Mouse (Mus musculus) hindbrain, embryonic 13.5 days (tissue): ENCODE measurements around the gene Agbl4. TPM values are rescaled to one million over a fixed set of nuclear protein-coding genes. Genes with fewer than 3 reads are reported as not detected.
A peak's percentile ranks its signal among the peaks of the same experiment; 100 is the strongest.

Experiments used
- ATAC-seq: fragments of 200-750 bp; cut with Nextera tagmentation; 2 replicates; pipeline ENCODE4 v1.8.0; 2017; ENCODE audit warnings: moderate TSS enrichment; ENCODE audit not compliant: low FRiP score
- H3K27ac ChIP-seq: fragments of 300-500 bp; sonication (generic); 2 replicates; pipeline ENCODE4 v1.5.1; 2015; ENCODE audit warnings: inconsistent platforms, mild to moderate bottlenecking, moderate library complexity
- H3K27me3 ChIP-seq: fragments of 300-500 bp; sonication (generic); 2 replicates; pipeline ENCODE4 v1.6.1; 2015; ENCODE audit warnings: mild to moderate bottlenecking, inconsistent platforms
- H3K36me3 ChIP-seq: fragments of 300-500 bp; sonication (generic); 2 replicates; pipeline ENCODE4 v1.6.1; 2015; ENCODE audit warnings: mild to moderate bottlenecking, inconsistent platforms
- H3K4me1 ChIP-seq: fragments of 300-500 bp; sonication (generic); replicated peaks from 2 replicates; pipeline ENCODE4 v1.6.1; 2015; ENCODE audit warnings: inconsistent platforms
- H3K4me2 ChIP-seq: fragments of 300-500 bp; sonication (generic); 2 replicates; pipeline ENCODE4 v1.6.1; 2015; ENCODE audit warnings: inconsistent platforms, mild to moderate bottlenecking, moderate library complexity
- H3K4me3 ChIP-seq: fragments of 300-500 bp; sonication (generic); 2 replicates; pipeline ENCODE4 v1.5.1; 2015; ENCODE audit warnings: mild to moderate bottlenecking, inconsistent platforms
- H3K9ac ChIP-seq: fragments of 300-500 bp; sonication (generic); 2 replicates; pipeline ENCODE4 v1.6.1; 2015; ENCODE audit warnings: mild to moderate bottlenecking, inconsistent platforms
- H3K9me3 ChIP-seq: fragments of 300-500 bp; sonication (generic); 2 replicates; pipeline ENCODE4 v1.6.1; 2016; ENCODE audit warnings: inconsistent platforms
- WGBS: fragments of 180-500 bp; shearing (Covaris S2); methylation state at CpG from one replicate; pipeline ENCODE4 v1.1.7; 2015; 5-methylcytosine and 5-hydroxymethylcytosine counted together
- polyA plus RNA-seq: library from polyadenylated mRNA; unstranded; fragments of >200 nt; fragmentation: Nextera tagmentation; extraction: Ambion mirVana; gene quantifications from 2 replicates; pipeline ENCODE4 v1.2.1, GENCODE M21; 2015

Agbl4 gene
- polyA plus RNA-seq, 1 experiment from 2014 or later: 1.4 TPM

DNA sequence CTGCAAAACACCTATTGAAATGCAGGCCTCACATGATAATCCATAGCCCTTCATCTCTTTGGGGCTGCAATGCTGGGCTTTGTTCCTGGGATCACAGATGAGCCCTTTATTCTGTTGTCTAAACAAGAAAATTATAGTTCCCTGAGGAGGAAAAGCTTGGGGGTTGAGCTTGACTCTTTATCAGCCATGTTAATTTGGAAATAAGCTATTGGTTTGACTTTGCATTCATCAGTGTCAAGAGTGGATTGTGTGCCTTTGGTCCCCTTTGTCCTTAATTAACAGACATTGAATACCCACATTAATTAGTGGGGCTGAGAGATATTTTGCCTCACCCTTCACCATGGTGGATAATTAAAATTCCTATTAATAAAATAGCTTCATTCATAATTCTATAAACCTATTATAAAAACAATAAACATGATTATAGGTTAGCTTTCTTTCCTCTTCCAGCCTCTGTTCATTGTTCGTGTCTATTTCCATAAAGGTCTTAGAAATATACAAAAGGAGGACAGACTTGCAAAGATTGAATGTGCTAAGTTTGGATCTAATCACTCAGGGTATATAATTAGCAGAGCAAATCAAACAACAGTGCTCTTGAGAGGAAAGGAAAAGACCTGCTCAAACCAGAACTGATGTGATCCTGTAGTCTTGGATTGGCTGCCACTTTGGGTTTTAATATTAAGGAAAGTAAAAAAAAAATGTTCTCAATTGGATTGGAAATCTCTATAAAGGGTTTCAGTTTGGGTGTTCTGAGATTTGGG is 607.4 kb downstream of the Agbl4 start:
- Histone ChIP-seq H3K4me2 (no peak overlapping the region), H3K27me3 (no peaks in the 10 kb centered on the region), H3K4me1 (no peaks in the 10 kb centered on the region), H3K4me3 (no peak overlapping the region), H3K9me3 (no peaks in the 10 kb centered on the region), H3K9ac (no peak overlapping the region), H3K27ac (0 out of 2 replicates have a peak overlapping the region, but pooled peaks have one; percentile 19), H3K36me3 (no peaks in the 10 kb centered on the region)
- peak; percentile 77 for ATAC-seq
- 33% methylated on average over 1 of the region's 1 CpGs for WGBS

DNA sequence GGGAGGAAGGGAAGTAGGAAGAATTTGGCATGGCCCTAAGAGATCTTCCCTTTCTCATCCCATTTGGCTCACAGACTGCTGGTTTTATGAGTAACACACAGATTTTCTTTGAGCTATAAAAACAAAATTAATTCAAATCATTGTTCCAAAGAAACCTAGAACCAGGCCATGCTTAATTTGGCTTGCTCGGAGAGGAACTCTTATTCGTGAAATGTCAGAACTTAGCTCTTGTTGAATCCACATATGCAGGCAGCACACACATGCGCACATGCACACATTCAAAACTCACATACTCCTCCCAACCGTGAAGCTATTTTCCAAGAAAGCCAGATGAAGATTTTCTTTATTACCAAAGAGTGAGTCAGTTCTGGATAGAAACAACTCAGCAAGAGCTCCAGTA is 621.9 kb downstream of the Agbl4 start:
- H3K4me1 ChIP-seq: no peaks in the 10 kb centered on the region
- H3K27me3 ChIP-seq: no peaks in the 10 kb centered on the region
- H3K27ac ChIP-seq: no peak overlapping the region
- 96% methylated on average over 4 of the region's 4 CpGs for WGBS
- H3K4me3 ChIP-seq: no peak overlapping the region
- H3K9me3 ChIP-seq: no peaks in the 10 kb centered on the region
- no peak overlapping the region for H3K4me2 ChIP-seq
- H3K36me3 ChIP-seq: no peaks in the 10 kb centered on the region
- H3K9ac ChIP-seq: no peak overlapping the region
- no peak for ATAC-seq

DNA sequence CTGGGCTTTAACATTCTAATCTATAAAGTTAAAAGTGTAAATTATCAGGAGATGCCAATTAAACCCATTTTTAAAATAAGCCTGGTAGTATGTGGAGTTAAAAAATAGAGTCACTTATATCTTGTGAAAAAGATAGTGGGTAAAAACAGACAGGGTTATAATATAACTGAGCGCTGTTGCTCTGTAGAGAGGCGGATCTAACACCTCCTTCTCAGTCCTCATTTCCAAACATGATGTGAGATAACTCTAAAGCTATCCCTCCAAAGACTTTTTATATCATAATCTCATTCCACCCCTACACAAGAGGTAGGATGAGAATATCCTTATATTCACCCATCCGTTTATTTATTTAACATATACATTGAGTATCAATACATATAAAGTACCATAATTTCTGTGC is 669.9 kb downstream of the Agbl4 start:
- ATAC-seq: no peak

DNA sequence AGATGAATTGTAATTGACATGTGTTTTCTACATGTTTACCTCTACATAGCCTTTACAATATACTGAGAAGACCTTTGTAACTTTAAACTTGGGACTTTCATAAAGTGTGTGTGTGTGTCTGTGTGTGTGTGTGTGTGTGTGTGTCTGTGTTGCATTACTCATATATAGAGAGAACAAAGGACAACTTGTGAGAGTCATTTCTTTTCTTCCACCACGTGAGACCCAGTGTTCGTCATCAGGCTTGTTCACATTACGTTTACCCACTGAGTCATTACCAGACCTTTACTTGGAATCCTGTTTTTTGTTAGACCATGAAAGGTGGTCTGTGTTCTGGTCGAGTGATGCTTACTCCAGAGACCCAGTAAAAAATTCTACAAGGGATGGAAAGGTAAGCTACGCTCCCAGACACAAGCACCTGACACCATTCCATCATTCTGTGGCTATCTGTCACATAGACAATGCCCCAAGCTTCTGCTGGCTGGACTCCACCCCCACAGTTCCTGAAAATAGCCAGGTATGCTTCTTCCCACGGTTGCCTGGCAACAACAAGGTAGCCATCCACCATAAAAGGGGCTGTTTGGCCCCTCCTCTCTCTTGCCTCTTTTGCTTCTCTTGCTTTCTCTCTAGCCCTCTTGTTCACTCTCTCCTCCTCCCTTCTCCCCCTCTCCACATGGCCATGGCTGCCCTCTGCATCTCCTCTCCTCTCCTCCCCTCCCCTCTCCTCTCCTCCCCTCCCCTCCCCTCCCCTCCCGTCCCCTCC is 676.5 kb downstream of the Agbl4 start:
- no peak overlapping the region for H3K4me2 ChIP-seq
- no peak; the same call in none of the 2 replicates for ATAC-seq
- no peaks in the 10 kb centered on the region for H3K36me3 ChIP-seq
- no peak overlapping the region for H3K4me3 ChIP-seq
- no peaks in the 10 kb centered on the region for H3K27me3 ChIP-seq
- H3K9me3 ChIP-seq: no peaks in the 10 kb centered on the region
- no peak overlapping the region for H3K27ac ChIP-seq
- no peak overlapping the region for H3K9ac ChIP-seq
- H3K4me1 ChIP-seq: no peaks in the 10 kb centered on the region
- WGBS: 69% methylated on average over 6 of the region's 7 CpGs

More for the DNA sequence above, 669.9 kb downstream of the Agbl4 start:
- no peaks in the 10 kb centered on the region for H3K9me3 ChIP-seq
- no peaks in the 10 kb centered on the region for H3K27me3 ChIP-seq
- 96% methylated on average over 3 of the region's 3 CpGs for WGBS
- H3K4me3 ChIP-seq: no peak overlapping the region
- H3K27ac ChIP-seq: no peak overlapping the region
- no peaks in the 10 kb centered on the region for H3K36me3 ChIP-seq
- H3K9ac ChIP-seq: no peak overlapping the region
- no peak overlapping the region for H3K4me2 ChIP-seq
- H3K4me1 ChIP-seq: no peaks in the 10 kb centered on the region

DNA sequence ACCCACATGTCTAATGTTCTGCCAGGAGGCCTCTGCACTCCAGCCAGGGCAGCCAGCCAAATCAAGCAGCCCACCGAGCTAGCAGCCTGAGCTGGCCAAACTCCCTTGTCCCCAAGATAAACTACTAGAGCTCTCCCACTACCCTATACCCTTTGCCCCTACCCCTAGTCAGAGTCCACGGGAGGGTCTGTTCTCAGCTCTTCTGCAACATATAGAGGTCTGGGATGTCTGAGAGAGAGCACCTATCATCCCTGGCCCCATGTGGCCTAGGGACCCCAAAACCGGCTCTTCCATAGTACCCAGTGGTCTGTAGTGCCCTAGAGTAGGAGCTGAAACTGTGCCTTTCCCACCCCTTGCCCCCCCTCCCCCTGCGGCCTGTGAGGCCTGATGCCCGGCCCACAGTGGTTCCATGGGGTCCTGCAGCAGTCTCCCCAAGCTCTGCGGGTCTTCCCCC is 677.3 kb downstream of the Agbl4 start:
- Histone ChIP-seq H3K4me1 (no peaks in the 10 kb centered on the region), H3K4me3 (no peak overlapping the region), H3K4me2 (no peak overlapping the region), H3K9me3 (no peaks in the 10 kb centered on the region), H3K27me3 (no peaks in the 10 kb centered on the region), H3K27ac (no peak overlapping the region), H3K36me3 (no peaks in the 10 kb centered on the region), H3K9ac (no peak overlapping the region)
- 0 out of 2 replicates have a peak, but pooled peaks have one; percentile 36 for ATAC-seq
- whole genome bisulfite sequencing: 78% methylated on average over 6 of the region's 6 CpGs

DNA sequence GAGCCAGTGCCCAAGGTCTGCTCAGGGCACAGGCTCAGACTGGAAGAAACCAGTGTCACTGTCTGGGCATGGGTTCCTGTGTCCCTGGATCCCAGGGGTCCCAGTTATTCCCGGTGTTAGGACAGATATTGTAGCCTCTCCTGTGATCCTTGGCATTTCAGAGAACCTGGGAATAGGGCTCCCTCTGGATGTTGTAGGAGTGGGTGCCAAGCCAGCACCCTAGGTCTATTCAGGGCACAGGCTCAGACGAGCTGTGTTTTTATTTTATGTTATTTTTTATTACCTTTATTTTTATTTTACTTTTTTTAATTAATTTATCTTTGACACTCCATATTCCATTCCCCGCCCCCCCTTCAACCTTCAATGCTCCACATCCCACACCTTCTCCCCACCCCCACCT is 680.3 kb downstream of the Agbl4 start:
- Histone ChIP-seq H3K36me3 (no peaks in the 10 kb centered on the region), H3K4me2 (no peak overlapping the region), H3K4me1 (no peaks in the 10 kb centered on the region), H3K9ac (no peak overlapping the region), H3K27ac (no peak overlapping the region), H3K9me3 (no peaks in the 10 kb centered on the region), H3K27me3 (no peaks in the 10 kb centered on the region), H3K4me3 (no peak overlapping the region)
- WGBS: 82% methylated on average over 2 of the region's 3 CpGs
- peak; percentile 43; the same call in 1 of the 2 replicates for ATAC-seq

DNA sequence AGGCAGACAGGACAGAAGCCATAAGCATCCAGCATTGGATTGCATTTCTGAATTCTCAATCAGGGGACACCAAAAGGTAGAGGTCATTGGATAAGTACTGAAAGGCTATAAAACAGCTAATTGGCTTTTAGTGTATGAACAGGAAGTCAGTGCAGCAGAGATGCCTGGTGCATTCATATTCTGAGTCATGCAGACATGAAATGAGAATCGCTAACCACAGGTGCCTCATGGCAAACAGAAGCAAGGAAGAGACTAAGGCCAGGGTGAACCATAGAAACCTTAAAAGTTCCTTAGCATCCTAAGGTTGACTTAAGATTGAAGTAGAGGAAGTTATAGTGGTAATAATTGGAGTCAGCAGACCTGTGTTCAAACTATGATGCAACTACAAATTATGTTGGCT is 687.9 kb downstream of the Agbl4 start:
- H3K27me3 ChIP-seq: no peaks in the 10 kb centered on the region
- no peaks in the 10 kb centered on the region for H3K36me3 ChIP-seq
- no peak overlapping the region for H3K27ac ChIP-seq
- no peak overlapping the region for H3K9ac ChIP-seq
- ATAC-seq: no peak
- no peaks in the 10 kb centered on the region for H3K4me1 ChIP-seq
- H3K4me3 ChIP-seq: no peak overlapping the region
- no peak overlapping the region for H3K4me2 ChIP-seq
- H3K9me3 ChIP-seq: no peaks in the 10 kb centered on the region
- 94% methylated on average over 1 of the region's 1 CpGs for WGBS

DNA sequence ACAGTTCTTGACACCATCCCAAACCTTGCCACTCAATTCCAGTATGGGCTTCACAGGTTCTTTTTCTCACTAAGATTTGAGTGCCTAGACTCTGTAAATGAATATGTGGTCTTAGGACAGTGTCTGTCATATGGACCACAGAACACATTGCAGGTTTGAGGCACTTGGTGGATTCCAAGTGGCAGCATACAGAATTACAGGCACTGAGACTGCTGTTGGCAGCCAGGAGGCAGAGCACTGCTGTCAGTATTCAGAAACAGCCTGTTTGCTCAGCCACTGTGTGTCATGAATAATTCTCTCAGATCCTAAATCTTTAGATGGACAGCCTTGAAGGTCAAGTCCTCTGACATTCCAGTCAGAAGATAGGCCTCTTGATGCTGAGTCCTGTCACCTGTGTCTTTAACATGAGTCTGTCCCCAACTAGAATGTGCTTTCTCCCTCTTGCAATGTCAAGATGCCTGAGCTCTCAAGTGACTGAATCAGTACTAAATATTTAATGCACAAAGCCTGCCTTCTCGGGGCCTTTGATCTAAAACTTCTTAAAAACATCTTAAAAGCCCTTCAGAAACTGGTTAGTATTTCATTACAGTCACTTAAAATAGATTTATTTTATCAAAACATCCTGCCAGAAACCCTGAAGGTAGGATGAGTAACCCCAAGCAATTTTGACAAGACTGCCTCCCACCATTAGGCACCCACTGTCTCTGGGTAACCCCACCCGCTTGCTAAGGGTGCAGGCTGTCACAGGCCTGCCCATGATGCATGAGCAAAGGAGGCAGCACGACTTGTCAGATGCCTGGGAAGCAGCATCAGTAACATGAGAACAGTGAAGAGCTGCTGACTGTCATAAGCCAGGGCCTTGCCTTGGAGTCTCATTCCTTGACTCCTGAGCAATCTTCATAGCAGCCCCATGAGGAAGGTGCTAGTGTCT is 739.0 kb downstream of the Agbl4 start:
- H3K27me3 ChIP-seq: no peaks in the 10 kb centered on the region
- no peaks in the 10 kb centered on the region for H3K4me1 ChIP-seq
- WGBS: 67% methylated on average over 3 of the region's 3 CpGs
- no peaks in the 10 kb centered on the region for H3K9me3 ChIP-seq
- no peak overlapping the region for H3K9ac ChIP-seq
- no peak overlapping the region for H3K4me2 ChIP-seq
- no peak overlapping the region for H3K27ac ChIP-seq
- no peak for ATAC-seq
- no peak overlapping the region for H3K4me3 ChIP-seq
- no peaks in the 10 kb centered on the region for H3K36me3 ChIP-seq

DNA sequence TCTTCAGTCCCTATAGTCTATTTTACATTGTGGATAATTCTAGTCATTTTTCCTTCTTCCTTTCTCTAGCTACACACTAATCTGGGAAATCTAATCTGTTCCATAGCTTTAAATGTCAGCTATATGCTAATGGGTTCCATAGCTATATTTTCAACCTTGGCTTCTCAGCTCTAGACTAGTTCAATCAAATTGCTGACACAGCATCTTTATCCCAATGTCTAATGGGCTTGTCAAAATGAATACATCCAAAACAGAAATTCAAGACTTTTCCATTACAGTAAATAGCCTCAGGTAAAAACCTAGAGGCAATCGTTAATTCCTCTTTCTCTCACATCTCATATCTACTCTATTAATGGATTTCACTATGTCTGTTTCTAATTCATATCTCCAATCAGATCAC is 750.3 kb downstream of the Agbl4 start:
- no peak overlapping the region for H3K27ac ChIP-seq
- H3K27me3 ChIP-seq: no peaks in the 10 kb centered on the region
- no peak overlapping the region for H3K4me3 ChIP-seq
- H3K4me2 ChIP-seq: no peak overlapping the region
- H3K4me1 ChIP-seq: no peaks in the 10 kb centered on the region
- H3K9me3 ChIP-seq: no peaks in the 10 kb centered on the region
- H3K9ac ChIP-seq: no peak overlapping the region
- ATAC-seq: no peak
- 87% methylated on average over 1 of the region's 1 CpGs for WGBS
- H3K36me3 ChIP-seq: no peaks in the 10 kb centered on the region

DNA sequence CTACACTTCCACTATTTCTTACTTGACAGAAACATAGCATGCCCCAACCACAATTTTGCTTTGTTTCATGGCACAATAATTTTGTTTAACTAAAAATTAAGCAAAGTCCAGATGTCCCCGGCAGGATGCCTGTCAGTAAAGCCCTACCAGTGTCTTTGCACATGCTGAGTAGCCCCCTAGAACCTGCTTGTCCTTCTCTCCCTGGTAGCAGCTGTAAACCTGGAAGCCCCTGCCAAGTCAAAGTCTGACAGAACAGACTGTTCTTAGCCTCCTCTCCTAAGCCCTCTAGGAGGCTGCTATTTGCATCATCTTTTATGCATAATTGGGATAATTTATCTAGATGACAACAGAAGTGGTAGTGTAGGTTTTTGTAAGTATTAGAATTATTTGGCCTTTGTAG is 758.4 kb downstream of the Agbl4 start:
- H3K4me1 ChIP-seq: no peaks in the 10 kb centered on the region
- ATAC-seq: no peak
- H3K4me3 ChIP-seq: no peak overlapping the region
- H3K27ac ChIP-seq: no peak overlapping the region
- no peaks in the 10 kb centered on the region for H3K27me3 ChIP-seq
- no peak overlapping the region for H3K9ac ChIP-seq
- no peak overlapping the region for H3K4me2 ChIP-seq
- no peaks in the 10 kb centered on the region for H3K9me3 ChIP-seq
- 72% methylated on average over 1 of the region's 1 CpGs for WGBS
- no peaks in the 10 kb centered on the region for H3K36me3 ChIP-seq

DNA sequence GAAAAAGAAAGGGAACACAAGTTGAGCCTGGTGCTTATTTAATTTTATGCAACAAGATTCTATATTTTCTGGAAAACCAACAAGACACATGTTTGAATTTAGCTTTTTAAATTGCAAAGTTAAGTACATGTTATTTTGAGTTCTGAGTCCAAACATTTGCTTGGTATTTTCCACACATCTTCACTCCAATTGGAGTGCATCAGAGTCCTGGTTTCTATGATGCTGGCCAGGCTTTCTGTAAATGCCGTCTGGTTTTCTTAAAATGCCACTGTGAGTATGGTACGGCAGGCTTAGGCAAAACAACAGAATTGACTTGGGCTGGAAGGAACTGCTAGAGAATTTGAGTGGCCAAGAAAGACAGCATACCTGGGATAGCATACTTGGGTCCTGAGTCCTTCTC is 784.0 kb downstream of the Agbl4 start:
- no peaks in the 10 kb centered on the region for H3K27me3 ChIP-seq
- no peaks in the 10 kb centered on the region for H3K9me3 ChIP-seq
- no peak for ATAC-seq
- no peaks in the 10 kb centered on the region for H3K4me1 ChIP-seq
- no peak overlapping the region for H3K27ac ChIP-seq
- no peak overlapping the region for H3K4me3 ChIP-seq
- WGBS: 89% methylated on average over 2 of the region's 2 CpGs
- no peak overlapping the region for H3K9ac ChIP-seq
- no peak overlapping the region for H3K4me2 ChIP-seq
- no peaks in the 10 kb centered on the region for H3K36me3 ChIP-seq

DNA sequence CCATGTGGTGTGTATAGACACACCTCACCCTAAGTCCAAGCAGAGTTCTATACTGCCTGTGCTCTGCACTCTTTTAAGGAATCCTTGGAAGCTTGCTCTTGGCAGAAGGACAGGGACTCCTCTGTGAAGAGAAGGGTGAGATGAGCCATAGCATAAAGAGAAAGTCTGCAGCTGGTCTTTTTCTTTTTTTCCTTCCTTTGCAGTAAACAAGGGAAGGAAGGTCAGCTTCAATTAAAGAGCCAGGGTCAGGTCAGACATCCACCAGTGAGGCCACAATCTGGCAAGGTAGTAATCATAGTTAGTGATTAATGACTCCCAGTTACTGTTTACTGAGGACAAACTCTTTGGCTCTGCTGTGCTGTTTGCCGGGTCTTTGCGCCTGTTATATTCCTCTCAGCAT is 802.6 kb downstream of the Agbl4 start:
- Histone ChIP-seq H3K4me3 (no peak overlapping the region), H3K36me3 (no peaks in the 10 kb centered on the region), H3K9me3 (no peaks in the 10 kb centered on the region), H3K4me2 (no peak overlapping the region), H3K9ac (no peak overlapping the region), H3K27ac (no peak overlapping the region), H3K27me3 (no peaks in the 10 kb centered on the region), H3K4me1 (no peaks in the 10 kb centered on the region)
- ATAC-seq: no peak
- WGBS: 54% methylated on average over 2 of the region's 2 CpGs
